Mouse (Mus musculus) heart, postnatal 0 days (tissue): ENCODE measurements at regions not wholly inside any gene's neighbourhood (a gene's known extent, or its start where the extent isn't known, plus 50 kb on each side); places are given as distances from the start of the nearest gene placed in this dataset.

Experiments used
- CTCF ChIP-seq: IDR thresholded peaks from 2 replicates; pipeline ENCODE4 v1.5.1; 2016; ENCODE audit warnings: antibody characterized with exemption, control low read depth, low read depth
- EP300 ChIP-seq: IDR thresholded peaks from 2 replicates; pipeline ENCODE4 v1.6.1; 2016; ENCODE audit warnings: antibody characterized with exemption, low read depth

GRCm38 (mm10) chr4:131405376-131406017 is 432.6 kb downstream of the Ptpru start:
- TF ChIP-seq CTCF = no peak
- no peak for TF ChIP-seq EP300
